Mouse (Mus musculus): ENCODE data around the gene Apobec2. TPM values are rescaled to one million over a fixed set of nuclear protein-coding genes. Genes with fewer than 3 reads are reported as not detected.

Apobec2 gene
- total RNA-seq, 1 experiment: 5.6 TPM

DNA sequence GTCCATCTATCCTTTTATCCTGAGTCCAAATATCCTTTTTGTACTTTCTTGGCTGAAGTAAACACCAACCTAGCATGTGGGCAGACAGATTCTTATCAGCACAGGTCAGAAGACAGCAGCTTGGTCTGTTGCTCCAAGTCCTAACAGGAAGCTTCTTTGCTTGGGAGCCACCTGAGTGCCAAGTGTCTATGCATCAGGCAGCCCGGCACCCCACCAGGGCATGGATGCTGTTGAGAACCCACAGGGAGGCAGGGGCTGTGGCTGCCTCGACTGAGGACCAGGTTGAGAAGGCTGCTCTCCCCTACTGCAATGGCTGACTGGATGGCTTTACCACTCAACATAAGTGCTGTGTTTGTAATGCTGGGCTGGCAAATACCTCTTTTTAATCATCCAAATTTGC, 44.1 kb downstream of the Apobec2 start:
- Histone ChIP-seq H3K9ac (ENCODE audit: insufficient read depth, low read depth, low read length, poor library complexity, severe bottlenecking) (no peak overlapping the region), H3K36me3 (ENCODE audit: control insufficient read depth, insufficient read depth, low read length, poor library complexity, severe bottlenecking) (peaks cover 48% of the 10 kb centered on the region), H3K9me3 (ENCODE audit: control insufficient read depth, insufficient read depth, low read depth, low read length) (no peaks in the 10 kb centered on the region), H3K4me3 (ENCODE audit: insufficient read depth in 1 of 2, low read depth in 1 of 2, low read length in 2 of 2, poor library complexity in 1 of 2, severe bottlenecking in 1 of 2) (no peak overlapping the region), H3K27ac (ENCODE audit: insufficient read depth, low read depth, low read length, poor library complexity, severe bottlenecking) (no peak overlapping the region), H3K4me1 (ENCODE audit: control insufficient read depth in 2 of 2, insufficient read depth in 2 of 2, low read length in 2 of 2, poor library complexity in 1 of 2) (peaks cover 0 to 3% of the 10 kb centered on the region in 2 experiments; a peak in 1 of 4 replicates)
- TF ChIP-seq CHD2 (IDR thresholded peaks at IDR 0.05; ENCODE audit: low read depth, low read length): no peak
- TF ChIP-seq MAFK (IDR thresholded peaks at IDR 0.05; ENCODE audit: insufficient read depth, low read depth, low read length): no peak
- no peak for TF ChIP-seq HCFC1 (IDR thresholded peaks at IDR 0.05; ENCODE audit: borderline replicate concordance, insufficient read depth, low read length)
- TF ChIP-seq ZNF384 (IDR thresholded peaks at IDR 0.05; ENCODE audit: low read depth, low read length): no peak
- TF ChIP-seq ZC3H11A (IDR thresholded peaks at IDR 0.05; ENCODE audit: borderline replicate concordance, low read depth, low read length): no peak
- in situ Hi-C loops (cut with MboI; ENCODE audit: low sequenced_read_pairs in 2 of 2, unreplicated experiment in 2 of 2): no loop called here
- DNase-seq (ENCODE audit: low read depth, low spot score): no peak

DNA sequence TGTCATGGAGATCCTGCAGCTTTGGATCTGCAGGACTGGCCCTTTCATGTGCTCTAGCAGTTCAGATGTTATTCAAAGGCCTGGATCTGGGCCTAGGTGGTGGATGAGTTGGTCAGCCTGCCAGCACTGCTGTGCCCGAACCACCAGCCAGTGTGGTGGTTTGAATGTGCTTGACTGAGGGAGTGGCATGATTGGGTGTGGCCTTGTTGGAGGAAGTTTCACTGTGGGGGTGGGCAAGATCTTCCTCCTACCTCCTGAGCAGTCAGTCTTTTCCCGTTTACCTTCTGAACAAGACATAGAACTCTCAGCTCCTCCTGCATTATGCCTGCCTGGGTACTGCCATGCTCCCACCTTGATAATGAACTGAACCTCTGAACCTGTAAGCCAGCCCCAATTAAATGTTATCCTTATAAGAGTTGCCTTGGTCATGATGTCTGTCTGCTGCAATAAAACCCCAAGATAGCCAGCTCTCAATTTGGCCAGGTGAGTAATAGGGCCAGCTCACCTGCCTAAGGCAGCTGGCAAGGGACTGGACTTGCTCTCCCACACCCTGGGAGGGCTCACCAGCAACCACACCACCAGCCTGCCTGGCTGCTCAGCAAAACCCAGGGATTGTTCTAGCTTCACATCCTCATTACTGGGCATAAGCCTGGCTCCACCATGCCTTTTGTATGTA, 46.8 kb downstream of the Apobec2 start:
- peaks cover 25% of the 10 kb centered on the region for H3K36me3 ChIP-seq (ENCODE audit: control insufficient read depth, insufficient read depth, low read length, poor library complexity, severe bottlenecking)
- DNase-seq (ENCODE audit: low read depth, low spot score): no peak

DNA sequence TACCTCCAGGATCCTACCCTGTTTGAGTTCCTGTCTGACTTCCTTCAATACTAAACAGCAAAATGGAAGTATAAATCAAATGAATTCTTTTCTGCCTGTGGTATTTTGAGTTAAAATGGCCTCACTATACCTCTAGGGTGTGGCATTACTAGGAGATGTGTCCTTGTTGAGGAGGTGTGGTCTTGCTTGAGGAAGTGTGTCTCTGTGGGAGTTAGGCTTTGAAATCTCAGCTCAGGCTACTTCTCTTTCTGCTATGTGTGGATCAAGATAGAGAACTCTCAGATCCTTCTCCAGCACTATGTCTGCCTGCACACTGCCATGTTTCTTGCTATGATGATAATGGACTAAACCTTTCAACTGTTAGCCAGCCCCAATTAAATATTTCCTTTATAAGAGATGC, 53.7 kb downstream of the Apobec2 start:
- Histone ChIP-seq H3K9me3 (ENCODE audit: control insufficient read depth, insufficient read depth, low read depth, low read length) (no peaks in the 10 kb centered on the region), H3K9ac (ENCODE audit: insufficient read depth, low read depth, low read length, poor library complexity, severe bottlenecking) (no peak overlapping the region), H3K4me1 (ENCODE audit: control insufficient read depth in 2 of 2, insufficient read depth in 2 of 2, low read length in 2 of 2, poor library complexity in 1 of 2) (no peaks in the 10 kb centered on the region), H3K27ac (ENCODE audit: insufficient read depth, low read depth, low read length, poor library complexity, severe bottlenecking) (no peak overlapping the region), H3K36me3 (ENCODE audit: control insufficient read depth, insufficient read depth, low read length, poor library complexity, severe bottlenecking) (no peaks in the 10 kb centered on the region), H3K4me3 (ENCODE audit: insufficient read depth in 1 of 2, low read depth in 1 of 2, low read length in 2 of 2, poor library complexity in 1 of 2, severe bottlenecking in 1 of 2) (no peak overlapping the region)
- in situ Hi-C loops (cut with MboI; ENCODE audit: low sequenced_read_pairs in 2 of 2, unreplicated experiment in 2 of 2): no loop called here
- TF ChIP-seq ZC3H11A (IDR thresholded peaks at IDR 0.05; ENCODE audit: borderline replicate concordance, low read depth, low read length): no peak
- no peak for TF ChIP-seq MAFK (IDR thresholded peaks at IDR 0.05; ENCODE audit: insufficient read depth, low read depth, low read length)
- no peak for TF ChIP-seq CHD2 (IDR thresholded peaks at IDR 0.05; ENCODE audit: low read depth, low read length)
- no peak for TF ChIP-seq HCFC1 (IDR thresholded peaks at IDR 0.05; ENCODE audit: borderline replicate concordance, insufficient read depth, low read length)
- no peak for TF ChIP-seq ZNF384 (IDR thresholded peaks at IDR 0.05; ENCODE audit: low read depth, low read length)
- no peak for DNase-seq (ENCODE audit: low read depth, low spot score)

More for the DNA sequence above, 46.8 kb downstream of the Apobec2 start:
- in situ Hi-C loops (cut with MboI; ENCODE audit: low sequenced_read_pairs in 2 of 2, unreplicated experiment in 2 of 2): no loop called here
- Histone ChIP-seq H3K9ac (ENCODE audit: insufficient read depth, low read depth, low read length, poor library complexity, severe bottlenecking) (no peak overlapping the region), H3K4me1 (ENCODE audit: control insufficient read depth in 2 of 2, insufficient read depth in 2 of 2, low read length in 2 of 2, poor library complexity in 1 of 2) (peaks cover 0 to 3% of the 10 kb centered on the region in 2 experiments; a peak in 1 of 4 replicates), H3K9me3 (ENCODE audit: control insufficient read depth, insufficient read depth, low read depth, low read length) (no peaks in the 10 kb centered on the region), H3K27ac (ENCODE audit: insufficient read depth, low read depth, low read length, poor library complexity, severe bottlenecking) (no peak overlapping the region), H3K4me3 (ENCODE audit: insufficient read depth in 1 of 2, low read depth in 1 of 2, low read length in 2 of 2, poor library complexity in 1 of 2, severe bottlenecking in 1 of 2) (no peak overlapping the region)
- no peak for TF ChIP-seq MAFK (IDR thresholded peaks at IDR 0.05; ENCODE audit: insufficient read depth, low read depth, low read length)
- TF ChIP-seq CHD2 (IDR thresholded peaks at IDR 0.05; ENCODE audit: low read depth, low read length): no peak
- TF ChIP-seq ZNF384 (IDR thresholded peaks at IDR 0.05; ENCODE audit: low read depth, low read length): no peak
- TF ChIP-seq HCFC1 (IDR thresholded peaks at IDR 0.05; ENCODE audit: borderline replicate concordance, insufficient read depth, low read length): no peak
- no peak for TF ChIP-seq ZC3H11A (IDR thresholded peaks at IDR 0.05; ENCODE audit: borderline replicate concordance, low read depth, low read length)

DNA sequence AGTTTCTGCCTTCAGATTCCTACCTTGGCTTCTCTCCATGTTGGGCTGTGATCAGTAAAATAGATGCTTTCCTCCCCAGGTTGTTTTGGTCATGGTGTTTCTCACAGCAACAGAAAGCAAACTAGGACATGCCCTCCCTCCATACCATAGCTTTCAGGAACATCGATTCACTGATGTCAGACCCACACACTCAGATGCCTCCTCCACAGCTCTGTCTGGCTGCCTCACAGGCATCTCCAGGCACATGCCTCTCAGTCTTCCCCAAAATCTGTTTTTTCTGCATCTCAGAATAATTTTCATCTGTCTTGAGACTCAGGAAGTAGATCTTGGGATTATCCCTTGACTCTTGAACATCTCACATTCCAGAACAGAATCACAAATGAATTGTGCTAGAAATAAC, 56.6 kb downstream of the Apobec2 start:
- DNase-seq (ENCODE audit: low read depth, low spot score): no peak
- Histone ChIP-seq H3K9me3 (ENCODE audit: control insufficient read depth, insufficient read depth, low read depth, low read length) (no peaks in the 10 kb centered on the region), H3K4me1 (ENCODE audit: control insufficient read depth in 2 of 2, insufficient read depth in 2 of 2, low read length in 2 of 2, poor library complexity in 1 of 2) (no peaks in the 10 kb centered on the region), H3K27ac (ENCODE audit: insufficient read depth, low read depth, low read length, poor library complexity, severe bottlenecking) (no peak overlapping the region), H3K4me3 (ENCODE audit: insufficient read depth in 1 of 2, low read depth in 1 of 2, low read length in 2 of 2, poor library complexity in 1 of 2, severe bottlenecking in 1 of 2) (no peak overlapping the region), H3K9ac (ENCODE audit: insufficient read depth, low read depth, low read length, poor library complexity, severe bottlenecking) (no peak overlapping the region), H3K36me3 (ENCODE audit: control insufficient read depth, insufficient read depth, low read length, poor library complexity, severe bottlenecking) (no peaks in the 10 kb centered on the region)
- in situ Hi-C loops (cut with MboI; ENCODE audit: low sequenced_read_pairs in 2 of 2, unreplicated experiment in 2 of 2): no loop called here
- TF ChIP-seq HCFC1 (IDR thresholded peaks at IDR 0.05; ENCODE audit: borderline replicate concordance, insufficient read depth, low read length) (no peak), ZC3H11A (IDR thresholded peaks at IDR 0.05; ENCODE audit: borderline replicate concordance, low read depth, low read length) (no peak), ZNF384 (IDR thresholded peaks at IDR 0.05; ENCODE audit: low read depth, low read length) (no peak), MAFK (IDR thresholded peaks at IDR 0.05; ENCODE audit: insufficient read depth, low read depth, low read length) (no peak), CHD2 (IDR thresholded peaks at IDR 0.05; ENCODE audit: low read depth, low read length) (no peak)

All from ES-E14 (cell line).